Mouse (Mus musculus): ENCODE results near the gene Rrp36. TPM values are rescaled to one million over a fixed set of nuclear protein-coding genes. Genes with fewer than 3 reads are reported as not detected.

Gene Rrp36
- 35.9 and 42.6 TPM in 2 replicates for polyA plus RNA-seq (2012; rRNA removed; ENCODE audit: low replicate concordance)

DNA sequence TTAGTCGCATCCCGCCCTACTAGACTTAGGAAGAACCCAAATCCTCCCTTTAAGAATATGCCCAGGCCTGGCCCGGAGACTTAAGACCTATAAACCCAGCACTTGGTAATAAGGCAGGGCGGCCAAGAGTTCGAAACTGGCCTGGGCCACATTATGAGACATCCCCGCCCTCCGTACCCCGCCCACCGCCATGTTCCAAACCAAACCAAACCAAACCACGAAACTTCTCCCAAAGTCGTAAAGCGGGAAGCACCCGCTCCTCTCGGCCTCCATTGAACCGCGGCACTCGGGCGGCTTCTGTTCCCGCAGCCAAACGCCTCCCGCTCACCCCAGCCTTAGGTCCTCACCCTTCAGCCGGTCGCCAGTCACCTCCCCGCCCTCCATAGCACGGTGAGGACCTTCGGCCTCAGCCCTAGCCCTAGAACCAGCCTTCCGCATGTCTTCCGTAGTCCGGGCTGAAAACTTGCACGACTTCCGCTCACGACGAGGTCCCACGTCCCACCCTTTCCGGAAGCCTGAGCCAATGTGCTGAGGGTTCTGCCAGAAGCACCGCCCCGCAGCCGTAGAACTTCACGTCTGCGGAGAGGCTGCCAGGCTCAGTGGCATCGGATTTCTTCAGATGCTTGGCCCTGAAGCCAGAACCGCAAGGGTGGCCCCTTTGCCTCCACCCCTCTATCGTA is at the start of gene Rrp36:
TSS of gene Rrp36 (minus strand) at position 503 of the 680 bp plus-strand sequence.

DNA sequence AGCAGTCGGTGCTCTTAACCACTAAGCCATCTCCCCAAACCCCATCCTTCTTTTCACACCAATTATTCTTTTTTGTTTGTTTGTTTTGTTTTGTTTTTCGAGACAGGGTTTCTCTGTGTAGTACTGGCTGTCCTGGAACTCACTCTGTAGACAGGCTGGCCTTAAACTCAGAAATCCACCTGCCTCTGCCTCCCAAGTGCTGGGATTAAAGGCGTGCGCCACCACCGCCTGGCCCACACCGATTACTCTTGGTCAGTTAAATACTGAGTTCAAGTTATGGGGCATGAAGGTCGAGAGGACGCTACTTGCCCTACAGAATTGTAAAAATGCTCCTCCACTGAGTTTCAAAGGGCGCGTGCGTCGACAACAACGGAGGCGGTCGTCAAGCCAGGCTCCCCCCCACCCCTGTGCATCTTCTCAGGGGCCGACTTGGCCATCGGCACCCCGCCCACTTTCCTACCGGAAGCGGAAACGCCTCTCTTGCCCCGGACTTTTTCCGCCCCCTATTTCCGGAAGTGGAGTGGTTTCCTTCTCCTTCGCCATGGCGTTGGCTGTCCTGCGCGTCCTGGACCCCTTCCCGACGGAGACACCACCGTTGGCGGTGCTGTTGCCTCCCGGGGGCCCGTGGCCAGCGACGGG is 36.9 kb upstream of the Rrp36 start, which contains the start of gene Pex6:
TSS of gene Pex6 (plus strand) at position 505 of the 639 bp plus-strand sequence.

DNA sequence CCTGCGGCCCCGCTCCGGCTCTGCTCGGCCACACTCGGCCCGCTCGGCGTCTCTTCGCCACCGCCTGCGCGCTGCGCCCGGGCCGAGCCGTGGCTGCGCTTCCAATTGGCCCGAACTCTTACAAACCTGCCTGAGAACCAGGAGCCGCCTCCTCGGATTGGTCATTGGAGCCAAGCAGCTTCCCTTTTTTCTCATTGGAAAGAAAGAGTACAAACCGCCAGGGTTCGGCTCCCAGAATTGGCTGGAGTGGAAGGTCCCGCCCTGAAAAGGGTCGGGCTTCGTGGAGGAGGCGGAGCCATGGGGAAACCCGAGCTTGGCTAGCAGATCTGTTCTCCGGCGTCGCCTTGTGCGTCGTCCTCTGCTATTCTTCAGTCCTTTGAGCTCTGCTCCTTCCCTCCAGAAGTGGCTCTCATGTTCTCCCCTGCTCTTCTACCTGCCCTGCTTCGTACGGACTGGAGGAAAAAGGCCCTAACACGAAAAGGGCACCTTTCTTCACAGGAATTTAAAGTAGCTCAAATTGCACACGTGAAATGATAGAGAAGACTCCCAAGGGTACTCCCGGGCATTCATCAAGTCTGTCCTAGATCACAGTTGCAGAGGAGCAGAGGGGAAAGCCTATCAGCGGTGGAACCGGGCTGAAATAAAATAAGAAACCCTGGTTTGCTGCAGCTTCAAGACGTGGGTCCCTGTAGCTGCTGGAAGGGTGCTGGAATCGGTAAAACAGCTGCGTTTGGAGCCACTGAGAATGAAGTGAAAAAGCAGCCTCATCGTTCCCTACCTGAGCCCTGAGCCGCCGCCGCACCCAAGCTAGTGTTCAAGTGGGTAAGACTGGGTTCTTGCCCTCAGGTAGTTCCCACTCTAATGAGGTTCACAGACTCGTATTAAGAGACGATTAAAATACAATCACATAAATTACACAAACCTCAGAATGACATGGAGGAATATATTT is 31.0 kb upstream of the Rrp36 start, which contains the start of gene Ppp2r5d:
TSS of gene Ppp2r5d (minus strand) at position 225 of the 949 bp plus-strand sequence.

DNA sequence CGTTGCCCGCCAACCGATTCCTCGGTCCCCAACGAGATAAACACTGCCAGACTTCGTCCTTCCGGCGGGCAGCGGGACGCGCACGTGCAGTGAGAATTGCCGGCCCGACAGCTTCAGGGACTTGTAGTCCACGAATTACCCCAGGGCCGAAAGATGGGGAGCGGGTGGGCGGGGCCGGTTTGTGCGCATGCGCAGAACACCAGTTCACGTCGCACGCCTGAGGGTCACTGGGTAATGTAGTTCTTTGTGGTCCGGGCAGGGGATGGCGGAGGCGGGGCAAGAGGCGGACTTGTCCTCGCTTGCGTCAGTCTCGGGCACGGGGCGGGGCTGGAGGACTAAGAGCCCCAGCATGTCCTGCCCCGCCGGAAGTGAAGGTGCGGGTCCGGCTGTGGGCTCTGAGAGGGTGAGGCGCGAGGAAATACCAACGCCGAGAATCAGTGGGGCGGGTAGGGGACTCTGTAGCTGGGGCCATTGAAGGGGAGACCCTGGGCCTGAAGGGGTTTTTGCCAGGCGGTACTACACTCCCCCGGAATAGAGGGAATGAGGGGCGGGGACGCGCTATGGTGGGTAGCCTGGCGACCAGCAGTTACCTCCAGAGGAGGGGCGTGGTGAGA is 6.7 kb upstream of the Rrp36 start, which contains the start of gene Klhdc3:
TSS of gene Klhdc3 (minus strand) at position 155 of the 614 bp plus-strand sequence.

DNA sequence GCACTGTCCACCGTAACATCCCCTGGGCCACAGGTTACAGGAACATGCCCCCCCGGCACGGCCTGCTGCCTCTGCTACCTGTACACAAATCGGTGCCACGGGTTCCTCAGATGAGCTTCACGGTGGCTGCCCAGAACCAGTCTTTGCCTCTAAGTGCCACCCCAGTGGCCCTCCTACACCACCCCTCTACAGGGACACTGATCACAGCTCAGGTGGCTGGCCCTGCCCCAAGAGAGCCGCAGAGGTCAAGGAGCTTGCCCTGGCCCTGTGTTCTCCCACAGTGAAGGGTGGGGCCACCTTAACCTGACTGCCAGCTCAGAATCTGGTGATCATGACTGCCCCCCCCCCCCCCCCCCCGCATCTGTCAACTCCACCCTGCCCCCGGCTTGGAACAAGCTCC is 4.3 kb upstream of the Rrp36 start, which contains the start of gene Mea1:
TSS of gene Mea1 (plus strand) at position 378 of the 400 bp plus-strand sequence.

DNA sequence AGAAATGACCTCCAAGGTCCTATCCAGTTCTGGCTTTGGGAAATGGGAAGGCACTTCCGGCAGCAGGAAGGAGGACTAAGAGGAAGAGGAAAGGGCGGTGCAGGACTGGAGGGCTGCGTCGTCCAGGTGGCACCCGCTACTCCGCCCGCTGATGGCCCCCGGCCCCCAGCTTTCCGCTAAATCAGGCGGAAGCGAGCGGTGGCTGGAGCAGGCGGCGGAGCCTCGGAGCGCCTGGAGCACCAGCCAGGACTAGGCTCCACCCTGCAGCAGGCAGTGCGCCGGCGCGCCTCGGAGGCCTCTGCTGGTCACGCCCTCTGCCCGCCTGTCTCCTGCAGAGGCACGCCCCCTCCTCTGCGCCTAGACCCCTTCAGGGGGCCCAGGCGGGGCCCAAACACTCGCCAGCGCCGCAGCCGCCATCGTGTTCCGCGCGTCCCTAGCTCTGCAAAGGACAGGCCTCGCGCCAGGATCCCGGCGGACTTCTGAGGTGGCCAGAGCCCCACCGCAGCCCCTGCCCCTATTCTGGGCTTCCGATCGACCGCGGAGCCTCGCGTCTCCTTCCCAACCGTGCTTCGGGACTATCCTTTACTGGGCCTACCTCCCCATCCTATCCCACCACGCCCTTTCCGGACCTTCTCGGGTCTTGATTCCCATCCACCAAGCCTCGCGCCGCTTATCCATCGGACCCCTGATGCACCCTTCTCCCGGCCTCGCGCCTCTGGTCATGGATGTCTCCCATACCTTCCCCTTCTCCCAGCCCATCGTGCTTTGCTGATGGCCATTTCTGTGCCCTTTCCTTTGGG is 23.7 kb downstream of the Rrp36 start, which contains the start of gene Cul7:
TSS of gene Cul7 (plus strand) at position 106 of the 800 bp plus-strand sequence.

DNA sequence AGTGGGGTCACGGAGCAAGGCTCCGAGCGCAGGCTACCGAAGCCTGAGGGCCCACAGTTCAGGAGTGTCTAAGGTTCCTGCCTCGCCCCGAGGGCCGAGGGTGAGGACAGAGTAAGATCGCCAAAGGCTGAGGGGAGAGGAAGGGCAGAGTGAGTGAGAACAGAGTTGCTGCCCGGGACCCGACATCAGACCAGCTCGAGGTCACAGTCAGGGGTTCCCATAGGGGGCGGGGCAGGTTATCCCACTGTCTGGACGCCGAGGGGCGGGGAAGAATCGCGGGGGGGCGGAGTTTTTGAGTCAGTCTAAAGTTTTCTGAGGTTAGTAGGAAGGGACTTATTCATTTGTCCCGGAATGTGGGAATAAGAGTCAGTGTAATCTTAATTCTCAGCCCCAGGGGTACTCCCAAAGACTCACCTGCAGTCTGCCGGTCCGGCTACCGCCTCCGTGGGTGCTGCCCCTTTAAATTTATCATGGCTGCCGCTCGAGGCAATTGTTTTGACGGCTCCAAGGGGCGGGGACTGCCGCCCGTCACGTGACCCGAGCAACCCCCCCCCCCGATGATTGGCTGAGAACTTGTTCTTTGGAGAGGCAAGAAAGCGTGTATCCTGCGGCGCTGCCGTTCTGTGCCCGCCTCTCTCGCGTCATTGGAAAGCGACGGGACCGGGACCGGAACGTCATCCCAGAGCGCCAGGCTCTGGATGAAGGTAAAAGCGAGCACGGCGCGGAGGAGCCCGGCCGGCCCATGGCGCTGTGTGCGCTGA is 28.4 kb downstream of the Rrp36 start, which contains the start of the genes Klc4 and Mrpl2:
TSS of gene Klc4 (minus strand) at position 462 of the 761 bp plus-strand sequence.
TSS of gene Mrpl2 (plus strand) at position 669 of the 761 bp plus-strand sequence.

DNA sequence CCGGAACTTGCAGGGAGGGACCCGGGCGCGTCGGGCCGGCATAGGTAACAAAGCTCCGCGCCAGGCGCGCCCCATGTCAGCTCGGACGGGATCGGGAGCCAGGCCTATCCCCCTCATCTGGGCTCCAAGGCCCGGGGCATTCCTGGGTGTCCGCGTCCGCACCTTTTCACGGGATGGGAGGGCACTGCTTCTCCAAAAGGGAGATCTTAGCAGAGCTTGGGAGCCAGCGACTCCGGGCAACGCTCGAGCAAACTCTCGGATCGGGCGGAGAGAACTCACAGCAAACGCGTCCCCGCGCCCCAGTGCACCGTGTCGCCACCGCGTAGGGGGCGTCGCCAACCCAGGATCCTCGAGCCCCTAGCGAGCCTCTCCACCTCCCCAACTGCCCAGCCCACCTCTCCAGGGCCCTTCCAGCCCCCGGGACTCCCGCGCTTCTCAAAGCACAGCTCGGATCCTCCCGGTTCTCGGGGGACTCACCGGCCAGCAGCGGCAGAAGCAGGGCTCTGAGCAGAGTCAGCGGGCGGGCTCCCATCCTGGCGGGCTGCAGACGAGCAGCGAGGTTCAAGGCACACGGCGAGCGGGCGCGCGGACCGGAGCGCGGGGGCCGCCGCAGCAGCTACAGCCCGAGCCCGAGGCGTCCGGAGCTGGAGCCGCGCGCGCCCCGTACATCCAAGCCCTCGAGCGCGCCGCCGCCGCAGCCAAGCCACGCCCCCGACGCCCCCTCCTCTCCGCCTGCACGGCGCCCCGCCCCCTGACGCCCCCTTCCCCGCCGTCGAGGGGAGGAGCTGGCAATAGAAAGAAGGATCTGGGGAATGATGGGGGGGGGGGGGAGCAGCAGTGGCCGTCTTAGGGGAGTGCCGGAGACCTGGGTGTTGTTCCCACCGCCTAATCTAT is 45.1 kb downstream of the Rrp36 start, which contains the start of gene Ptk7:
TSS of gene Ptk7 (minus strand) at position 714 of the 894 bp plus-strand sequence.

Other genes starting within 250 kb of the Rrp36 start
- gene Crip3, start 245.4 kb downstream of the Rrp36 start, polyA plus RNA-seq (2012; rRNA removed; ENCODE audit: low replicate concordance) = 1.0 and 1.8 TPM in 2 replicates
- gene Slc22a7, start 235.9 kb downstream of the Rrp36 start, polyA plus RNA-seq (2012; rRNA removed; ENCODE audit: low replicate concordance) = not detected in 2 replicates
- gene Ttbk1, start 186.7 kb downstream of the Rrp36 start, polyA plus RNA-seq (2012; rRNA removed; ENCODE audit: low replicate concordance) = 0.03 and 0.35 TPM in 2 replicates
- gene Dnph1, start 177.6 kb downstream of the Rrp36 start, polyA plus RNA-seq (2012; rRNA removed; ENCODE audit: low replicate concordance) = 0.52 and 9.8 TPM in 2 replicates
- 31.7 and 46.2 TPM in 2 replicates for gene Cul9, start 128.0 kb downstream of the Rrp36 start, polyA plus RNA-seq (2012; rRNA removed; ENCODE audit: low replicate concordance)
- gene Srf, start 118.2 kb downstream of the Rrp36 start, polyA plus RNA-seq (2012; rRNA removed; ENCODE audit: low replicate concordance) = 89.3 and 235 TPM in 2 replicates
- 5.1 and 118 TPM in 2 replicates for gene Ptk7, start 44.8 kb downstream of the Rrp36 start, polyA plus RNA-seq (2012; rRNA removed; ENCODE audit: low replicate concordance)
- gene Klc4, start 28.3 kb downstream of the Rrp36 start, polyA plus RNA-seq (2012; rRNA removed; ENCODE audit: low replicate concordance) = 14.9 and 19.2 TPM in 2 replicates
- gene Mrpl2, start 28.1 kb downstream of the Rrp36 start, polyA plus RNA-seq (2012; rRNA removed; ENCODE audit: low replicate concordance) = 65.3 and 89.3 TPM in 2 replicates
- 39.0 and 83.9 TPM in 2 replicates for gene Cul7, start 24.0 kb downstream of the Rrp36 start, polyA plus RNA-seq (2012; rRNA removed; ENCODE audit: low replicate concordance)
- gene Mea1, start 4.4 kb upstream of the Rrp36 start, polyA plus RNA-seq (2012; rRNA removed; ENCODE audit: low replicate concordance) = 80.7 and 88.9 TPM in 2 replicates
- 82.4 and 90.5 TPM in 2 replicates for gene Klhdc3, start 6.6 kb upstream of the Rrp36 start, polyA plus RNA-seq (2012; rRNA removed; ENCODE audit: low replicate concordance)
- gene Ppp2r5d, start 30.8 kb upstream of the Rrp36 start, polyA plus RNA-seq (2012; rRNA removed; ENCODE audit: low replicate concordance) = 72.2 and 74.0 TPM in 2 replicates
- 55.9 and 71.7 TPM in 2 replicates for gene Pex6, start 37.1 kb upstream of the Rrp36 start, polyA plus RNA-seq (2012; rRNA removed; ENCODE audit: low replicate concordance)
- gene Gnmt, start 54.8 kb upstream of the Rrp36 start, polyA plus RNA-seq (2012; rRNA removed; ENCODE audit: low replicate concordance) = 1.9 and 2.7 TPM in 2 replicates
- 55.8 and 75.6 TPM in 2 replicates for gene Cnpy3, start 77.9 kb upstream of the Rrp36 start, polyA plus RNA-seq (2012; rRNA removed; ENCODE audit: low replicate concordance)
- gene Ptcra, start 89.4 kb upstream of the Rrp36 start, polyA plus RNA-seq (2012; rRNA removed; ENCODE audit: low replicate concordance) = not detected in 2 replicates
- gene 2310039H08Rik, start 98.3 kb upstream of the Rrp36 start, polyA plus RNA-seq (2012; rRNA removed; ENCODE audit: low replicate concordance) = 79.9 and 106 TPM in 2 replicates
- 29.2 and 40.1 TPM in 2 replicates for gene Rpl7l1, start 108.3 kb upstream of the Rrp36 start, polyA plus RNA-seq (2012; rRNA removed; ENCODE audit: low replicate concordance)
- 7.0 and 16.5 TPM in 2 replicates for gene Bicral, start 184.1 kb upstream of the Rrp36 start, polyA plus RNA-seq (2012; rRNA removed; ENCODE audit: low replicate concordance)
- 17.9 and 25.7 TPM in 2 replicates for gene Tbcc, start 216.3 kb upstream of the Rrp36 start, polyA plus RNA-seq (2012; rRNA removed; ENCODE audit: low replicate concordance)
- not detected in 2 replicates for gene Prph2, start 236.1 kb upstream of the Rrp36 start, polyA plus RNA-seq (2012; rRNA removed; ENCODE audit: low replicate concordance)

All from subcutaneous adipose tissue, adult 2 months (tissue).